8 mouse cellular contexts compared by ENCODE assay signal in the genomic region with DNA sequence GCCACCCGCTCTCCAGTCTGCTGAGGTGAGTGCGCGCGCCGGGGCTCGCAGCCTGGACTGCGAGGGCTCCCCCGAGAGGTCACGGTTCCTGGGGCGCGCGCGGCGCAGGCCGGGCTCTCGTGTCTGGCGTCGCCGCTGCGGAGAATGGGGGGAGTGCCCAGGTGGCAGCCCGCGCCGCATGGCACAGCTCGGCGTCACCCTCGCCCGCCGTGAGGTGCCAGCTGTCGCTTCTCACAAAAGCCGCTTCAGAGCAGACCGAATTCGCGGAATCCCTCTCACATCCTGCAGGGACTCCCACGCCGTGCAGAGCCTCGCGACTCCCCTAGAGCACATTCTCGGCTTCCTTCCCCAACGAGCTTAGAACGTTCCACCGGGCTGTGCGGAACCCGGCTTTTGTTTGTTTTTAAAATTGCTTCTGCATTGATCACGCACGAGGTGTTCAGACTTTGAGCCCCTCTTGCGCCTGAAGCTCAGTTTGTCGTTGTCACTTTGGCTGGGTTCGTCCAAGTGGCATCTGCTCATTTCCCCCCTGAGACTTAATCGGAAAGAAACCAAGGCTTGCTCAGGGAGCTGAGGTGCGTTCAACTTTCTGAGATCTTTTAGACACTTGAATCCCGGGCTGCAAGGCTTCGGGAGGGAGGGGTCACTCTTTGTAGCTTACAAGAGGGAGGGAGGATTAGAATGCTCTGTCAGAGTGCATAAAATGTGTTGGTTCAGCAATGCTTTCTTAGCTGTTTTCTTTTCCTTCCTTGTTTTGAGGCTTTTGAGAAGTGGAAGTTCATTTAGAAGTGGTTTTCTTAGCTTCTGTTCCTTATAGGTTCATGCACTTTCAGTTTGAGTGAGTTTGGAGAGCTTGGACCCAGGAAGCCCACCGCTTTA. TPM values are rescaled to one million over a fixed set of nuclear protein-coding genes. Genes with fewer than 3 reads are reported as not detected.
DNase-seq lines count a peak whose midpoint lies in the region; ATAC-seq and TF ChIP-seq lines count a peak whose summit lies in the region.

Gene Taf11 (minus strand): TSS at position 223 of the 879 bp plus-strand sequence.

- under 1% methylated on average over 53 of the region's 53 CpGs for WGBS in bone marrow, adult 2 months
- WGBS in embryonic facial prominence, embryonic 15.5 days: under 1% methylated on average over 52 of the region's 53 CpGs
- WGBS in heart, embryonic 10.5 days: 2% methylated on average over 52 of the region's 53 CpGs
- 2% methylated on average over 53 of the region's 53 CpGs for WGBS in liver, embryonic 14.5 days (ENCODE audit: insufficient replicate concordance)

- no peak within 1 kb of the TSS; the same call in 1 of the 2 replicates for H3K27ac ChIP-seq in ES-E14 (ENCODE audit: insufficient read depth, low read depth, low read length, poor library complexity, severe bottlenecking)
- H3K27ac ChIP-seq in bone marrow, adult 2 months (ENCODE audit: control insufficient read depth, insufficient read depth, low read depth, low read length, poor library complexity): peak within 1 kb of the TSS; percentile 91
- peak within 1 kb of the TSS; percentile 92 for H3K27ac ChIP-seq in embryonic facial prominence, embryonic 15.5 days (replicated peaks)
- H3K27ac ChIP-seq in heart, embryonic 10.5 days: peak within 1 kb of the TSS; percentile 88
- peak within 1 kb of the TSS; percentile 71 for H3K27ac ChIP-seq in liver, embryonic 14.5 days

- H3K9me3 ChIP-seq in ES-E14 (ENCODE audit: control insufficient read depth, insufficient read depth, low read depth, low read length): no peaks in the 10 kb centered on the region
- no peaks in the 10 kb centered on the region for H3K9me3 ChIP-seq in embryonic facial prominence, embryonic 15.5 days (replicated peaks)
- H3K9me3 ChIP-seq in heart, embryonic 10.5 days: no peaks in the 10 kb centered on the region
- H3K9me3 ChIP-seq in liver, embryonic 14.5 days (ENCODE audit: control insufficient read depth, low read length): no peaks in the 10 kb centered on the region

- peak within 1 kb of the TSS; percentile 76 to 89 for H3K4me3 ChIP-seq in ES-E14 (ENCODE audit: insufficient read depth in 1 of 2, low read depth in 1 of 2, low read length in 2 of 2, poor library complexity in 1 of 2, severe bottlenecking in 1 of 2)
- H3K4me3 ChIP-seq in bone marrow, adult 2 months (replicated peaks; ENCODE audit: control insufficient read depth, low read depth, low read length): peak within 1 kb of the TSS; percentile 85
- H3K4me3 ChIP-seq in embryonic facial prominence, embryonic 15.5 days (replicated peaks): peak within 1 kb of the TSS; percentile 87
- H3K4me3 ChIP-seq in heart, embryonic 10.5 days: peak within 1 kb of the TSS; percentile 90
- peak within 1 kb of the TSS; percentile 71 to 98 for H3K4me3 ChIP-seq in liver, embryonic 14.5 days (ENCODE audit: insufficient read depth in 1 of 2, low read depth in 2 of 2, low read length in 2 of 2)

- TF ChIP-seq EP300 in liver, embryonic 14.5 days (IDR thresholded peaks at IDR 0.05; ENCODE audit: low read depth): no peak

- TF ChIP-seq POLR2A in bone marrow, adult 2 months (IDR thresholded peaks at IDR 0.05; ENCODE audit: borderline replicate concordance, control insufficient read depth, low read depth, low read length): 0 out of 2 replicates have a peak, but pooled peaks have one; percentile 29

- no peaks in the 10 kb centered on the region for H3K27me3 ChIP-seq in embryonic facial prominence, embryonic 15.5 days
- H3K27me3 ChIP-seq in heart, embryonic 10.5 days (ENCODE audit: insufficient read depth, poor library complexity, severe bottlenecking): no peaks in the 10 kb centered on the region
- H3K27me3 ChIP-seq in liver, embryonic 14.5 days (ENCODE audit: control insufficient read depth, insufficient read depth, low read length): no peaks in the 10 kb centered on the region

- H3K36me3 ChIP-seq in ES-E14 (ENCODE audit: control insufficient read depth, insufficient read depth, low read length, poor library complexity, severe bottlenecking): no peaks in the 10 kb centered on the region; the same call in 1 of the 2 replicates
- H3K36me3 ChIP-seq in embryonic facial prominence, embryonic 15.5 days: peaks cover 8% of the 10 kb centered on the region
- peaks cover 12% of the 10 kb centered on the region for H3K36me3 ChIP-seq in heart, embryonic 10.5 days
- peaks cover 2% of the 10 kb centered on the region; the same call in 1 of the 2 replicates for H3K36me3 ChIP-seq in liver, embryonic 14.5 days (replicated peaks; ENCODE audit: control insufficient read depth, insufficient read depth, low read depth)

- H3K4me1 ChIP-seq in ES-E14 (ENCODE audit: control insufficient read depth in 2 of 2, insufficient read depth in 2 of 2, low read length in 2 of 2, poor library complexity in 1 of 2): no peaks in the 10 kb centered on the region; a peak in 1 of 4 replicates
- H3K4me1 ChIP-seq in bone marrow, adult 2 months (ENCODE audit: control insufficient read depth, insufficient read depth, low read length): peaks cover 4% of the 10 kb centered on the region; the same call in 1 of the 2 replicates
- H3K4me1 ChIP-seq in embryonic facial prominence, embryonic 15.5 days: peaks cover 37% of the 10 kb centered on the region
- H3K4me1 ChIP-seq in heart, embryonic 10.5 days: peaks cover 34% of the 10 kb centered on the region
- peaks cover 9 to 14% of the 10 kb centered on the region in 2 experiments for H3K4me1 ChIP-seq in liver, embryonic 14.5 days (replicated peaks; ENCODE audit: control insufficient read depth in 2 of 2, insufficient read depth in 2 of 2, low read length in 1 of 2)

- no peak for DNase-seq in ES-E14 (ENCODE audit: low read depth, low spot score)
- DNase-seq in heart, embryonic 10.5 days (ENCODE audit: low spot score): peak; percentile 78
- DNase-seq in kidney, postnatal 14 days: peak; percentile 29
- DNase-seq in liver, embryonic 14.5 days (ENCODE audit: low read depth in 3 of 3, low spot score in 3 of 3): no peak
- no peak for DNase-seq in ovary, postnatal 36 days (ENCODE audit: low spot score)

- in situ Hi-C loops in ES-E14 (cut with MboI; ENCODE audit: low sequenced_read_pairs in 2 of 2, unreplicated experiment in 2 of 2): no loop called here

- peak within 1 kb of the TSS; percentile 89 for H3K4me2 ChIP-seq in embryonic facial prominence, embryonic 15.5 days (replicated peaks)
- H3K4me2 ChIP-seq in liver, embryonic 14.5 days (ENCODE audit: low read depth): peak within 1 kb of the TSS; percentile 100

- TF ChIP-seq CTCF in bone marrow, adult 2 months (IDR thresholded peaks at IDR 0.05; ENCODE audit: control insufficient read depth, insufficient read depth, low read length): no peak
- TF ChIP-seq CTCF in liver, embryonic 14.5 days (IDR thresholded peaks at IDR 0.05; ENCODE audit: low read depth): no peak; the same call in 1 of the 2 replicates

- ATAC-seq in embryonic facial prominence, embryonic 15.5 days (ENCODE audit: insufficient number of reproducible peaks, low FRiP score, low TSS enrichment, low read depth): peak; percentile 48
- ATAC-seq in liver, embryonic 14.5 days (ENCODE audit: insufficient read depth): no peak
- ATAC-seq in neutrophil, adult 5-6 weeks (ENCODE audit: extremely low read depth, insufficient number of reproducible peaks, low FRiP score, poor library complexity, severe bottlenecking): peak; percentile 11; the same call in 1 of the 2 replicates

- H3K9ac ChIP-seq in ES-E14 (ENCODE audit: insufficient read depth, low read depth, low read length, poor library complexity, severe bottlenecking): peak within 1 kb of the TSS; percentile 82
- H3K9ac ChIP-seq in embryonic facial prominence, embryonic 15.5 days: peak within 1 kb of the TSS; percentile 89
- H3K9ac ChIP-seq in liver, embryonic 14.5 days (replicated peaks): peak within 1 kb of the TSS; percentile 63

TF ChIP-seq in ES-E14, 5 proteins besides CTCF, POLR2A, EP300 and RAD21:
- TF ChIP-seq CHD2 (IDR thresholded peaks at IDR 0.05; ENCODE audit: low read depth, low read length): no peak
- no peak for TF ChIP-seq ZNF384 (IDR thresholded peaks at IDR 0.05; ENCODE audit: low read depth, low read length)
- no peak for TF ChIP-seq HCFC1 (IDR thresholded peaks at IDR 0.05; ENCODE audit: borderline replicate concordance, insufficient read depth, low read length)
- no peak for TF ChIP-seq MAFK (IDR thresholded peaks at IDR 0.05; ENCODE audit: insufficient read depth, low read depth, low read length)
- TF ChIP-seq ZC3H11A (IDR thresholded peaks at IDR 0.05; ENCODE audit: borderline replicate concordance, low read depth, low read length): no peak

RNA-seq across cellular contexts. Expression of gene Taf11, which starts in this region (rescaled TPM):
- 25.5 and 35.8 TPM in 2 replicates for total RNA-seq in ES-E14 (2012; rRNA removed)
- polyA plus RNA-seq in bone marrow, adult 2 months (2011; ENCODE audit: insufficient read depth, insufficient read length, low replicate concordance, missing spikeins): 20.2 and 30.6 TPM in 2 replicates
- 65.5 and 65.9 TPM in 2 replicates for polyA plus RNA-seq in embryonic facial prominence, embryonic 15.5 days (2015; fragmentation: Nextera tagmentation; extraction: Ambion mirVana)
- 52.5 and 64.0 TPM in 2 replicates for polyA plus RNA-seq in heart, embryonic 10.5 days (2016; fragmentation: Nextera tagmentation; extraction: Ambion mirVana)
- 9.4 and 16.9 TPM in 2 replicates for polyA plus RNA-seq in liver, embryonic 14.5 days (2012; rRNA removed)
- 24.1 and 24.5 TPM in 2 replicates for polyA plus RNA-seq in liver, embryonic 14.5 days (2014; fragmentation: Nextera tagmentation; extraction: Ambion mirVana)
- 20.4 and 52.5 TPM in 2 replicates for total RNA-seq in neutrophil, adult 5-6 weeks (2017)

Comparison
In these comparisons a context has a peak if more than half of its experiments do, and no peak if none do; other contexts are left out.
1. DNase-seq: peak in heart, embryonic 10.5 days (single experiment) and kidney, postnatal 14 days (single experiment); none in ES-E14 (single experiment), liver, embryonic 14.5 days (0 of 3) and ovary, postnatal 36 days (single experiment).
2. Peak in every context shown above with its lines, with median percentiles within 50 percentile points of each other: H3K4me3 ChIP-seq and H3K9ac ChIP-seq.